Mouse (Mus musculus): ENCODE measurements around the gene Tut1.
A peak's percentile ranks its signal among the peaks of the same experiment; 100 is the strongest.

Gene Tut1

DNA sequence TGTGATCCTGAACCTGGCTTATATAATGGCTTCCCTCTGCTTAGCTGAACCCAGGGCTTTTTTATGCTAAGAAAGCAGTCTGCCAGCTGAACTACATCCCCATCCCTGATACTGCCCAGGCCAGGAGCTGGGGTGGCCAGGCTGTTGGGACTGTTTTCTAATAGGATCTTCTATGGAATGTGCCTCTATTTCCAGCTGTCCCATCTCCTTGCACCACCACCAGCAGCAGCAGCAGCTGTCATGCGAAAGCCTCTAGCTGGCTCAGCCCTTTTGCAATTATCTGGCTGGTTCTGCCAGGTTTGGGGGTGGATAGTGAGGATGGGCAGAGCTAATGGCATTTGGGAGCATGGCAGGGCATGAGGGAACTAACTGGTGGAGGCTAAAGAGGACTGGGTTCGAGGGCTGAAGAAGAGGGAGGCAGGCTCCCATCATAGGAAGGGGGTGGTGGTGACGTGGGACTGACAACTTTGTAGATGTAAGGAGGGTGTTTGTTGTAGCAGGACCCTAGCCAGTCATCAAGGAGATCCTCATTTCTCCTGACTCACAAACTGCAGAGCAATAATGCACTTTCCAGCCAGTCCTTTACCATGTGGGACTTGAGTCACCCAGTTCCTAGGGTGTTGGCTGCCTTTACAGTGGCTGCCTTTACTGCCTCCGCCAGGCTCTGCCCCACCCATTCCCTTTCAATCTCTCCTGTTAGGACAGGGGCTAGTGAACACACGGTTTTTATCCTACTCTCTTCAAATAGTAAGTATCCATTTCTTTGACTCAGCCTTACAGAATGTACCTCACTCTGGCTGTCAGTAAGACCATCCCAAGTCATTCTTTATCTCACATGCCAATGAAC is 28.9 kb downstream of the Tut1 start:
- no peak for DNase-seq (ENCODE audit: low read depth, low spot score)

DNA sequence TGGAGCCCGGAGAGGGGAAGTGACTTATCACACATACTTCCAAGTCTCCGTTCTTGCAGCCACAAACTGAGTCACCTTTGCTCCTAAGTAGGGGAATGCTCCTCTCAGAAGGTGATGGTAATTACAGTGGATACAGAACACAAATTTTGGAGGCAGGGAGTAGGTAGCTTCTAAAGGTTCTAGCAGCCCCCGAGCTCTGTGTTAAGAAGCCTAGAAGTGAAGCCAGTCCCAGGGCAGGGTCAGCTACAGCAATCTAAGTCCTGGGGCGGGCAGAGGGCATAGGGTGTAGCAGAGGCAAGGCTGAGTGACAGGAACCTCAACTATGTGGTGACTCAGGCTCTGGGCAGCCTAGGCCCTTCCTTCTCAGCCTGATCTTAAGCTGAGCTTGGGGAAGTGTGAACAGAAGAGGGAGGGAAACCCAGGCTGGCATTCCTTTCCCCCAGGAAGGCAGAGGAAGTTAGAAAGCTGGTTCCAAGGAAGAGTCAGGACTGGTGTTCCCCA is 29.6 kb downstream of the Tut1 start:
- no peak for DNase-seq (ENCODE audit: low read depth, low spot score)

DNA sequence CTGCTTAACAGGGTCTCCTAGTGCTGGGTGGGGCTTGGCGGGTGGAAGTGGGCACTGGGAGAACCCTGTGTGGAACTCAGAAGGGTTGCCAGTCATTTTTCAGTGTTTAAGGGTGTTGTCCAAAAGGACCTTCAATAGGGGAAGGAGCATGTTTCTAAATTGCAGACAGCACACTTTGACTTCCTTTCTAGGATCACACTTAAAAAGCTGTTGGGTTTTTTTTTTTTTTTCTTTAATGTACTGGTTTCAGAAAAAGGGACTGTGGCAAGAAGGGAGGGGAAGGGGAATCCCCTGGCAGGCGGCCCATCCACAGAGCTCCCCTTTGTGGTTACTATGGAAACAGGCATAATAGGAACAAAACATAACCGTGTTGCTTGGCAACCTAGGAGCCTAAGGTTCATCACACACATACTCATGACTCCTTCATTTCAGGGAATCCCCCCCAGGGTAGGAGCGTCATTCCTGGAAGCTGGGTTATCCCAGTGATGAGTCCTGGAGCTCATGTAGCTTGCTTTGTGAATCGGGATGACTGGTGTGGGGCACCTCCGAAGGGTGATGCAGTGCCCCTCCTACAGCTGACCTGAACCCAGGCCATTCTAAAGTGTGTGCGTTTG is 30.7 kb downstream of the Tut1 start:
- DNase-seq (ENCODE audit: low read depth, low spot score), result peak; percentile 76

DNA sequence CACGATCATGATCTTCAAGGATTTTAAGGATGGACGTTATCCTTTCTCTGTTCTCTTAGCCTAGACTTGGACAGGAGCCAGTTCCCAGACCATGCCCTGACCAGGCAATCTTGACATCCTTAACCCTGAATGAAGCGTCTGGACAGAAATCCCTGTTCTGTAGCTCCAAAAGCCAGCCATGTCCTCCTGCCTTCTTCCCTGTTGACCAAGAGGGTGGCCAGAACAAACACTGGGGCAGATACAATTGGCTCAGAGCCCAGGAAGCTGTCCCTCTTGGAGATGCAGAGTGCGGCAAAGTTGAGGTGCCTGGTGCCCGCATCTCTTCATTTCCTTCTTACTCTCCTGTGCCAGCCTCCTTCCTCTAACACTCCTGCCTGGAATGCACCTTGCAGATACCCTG is 32.2 kb downstream of the Tut1 start:
- no peak for DNase-seq (ENCODE audit: low read depth, low spot score)

DNA sequence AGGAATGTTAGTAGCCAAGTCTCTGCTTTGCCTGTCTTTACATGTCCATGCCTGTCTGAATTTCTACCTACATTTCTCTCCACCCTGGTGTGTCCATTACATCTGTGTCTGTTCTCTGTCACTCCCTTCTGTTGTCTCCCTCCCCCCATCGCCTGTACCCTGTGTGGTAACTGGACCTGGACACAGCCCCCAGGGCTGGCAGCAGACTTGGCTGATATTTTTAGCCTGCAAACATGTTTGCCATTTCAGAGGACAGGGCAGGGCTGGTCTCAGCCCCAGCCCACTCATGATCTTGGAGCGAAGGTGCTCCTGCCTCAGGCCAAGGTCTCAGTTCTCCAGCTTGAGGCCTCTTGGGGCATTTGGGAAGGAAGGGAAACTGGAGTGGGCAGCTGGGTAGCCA is 34.2 kb downstream of the Tut1 start:
- no peak for DNase-seq (ENCODE audit: low read depth, low spot score)

DNA sequence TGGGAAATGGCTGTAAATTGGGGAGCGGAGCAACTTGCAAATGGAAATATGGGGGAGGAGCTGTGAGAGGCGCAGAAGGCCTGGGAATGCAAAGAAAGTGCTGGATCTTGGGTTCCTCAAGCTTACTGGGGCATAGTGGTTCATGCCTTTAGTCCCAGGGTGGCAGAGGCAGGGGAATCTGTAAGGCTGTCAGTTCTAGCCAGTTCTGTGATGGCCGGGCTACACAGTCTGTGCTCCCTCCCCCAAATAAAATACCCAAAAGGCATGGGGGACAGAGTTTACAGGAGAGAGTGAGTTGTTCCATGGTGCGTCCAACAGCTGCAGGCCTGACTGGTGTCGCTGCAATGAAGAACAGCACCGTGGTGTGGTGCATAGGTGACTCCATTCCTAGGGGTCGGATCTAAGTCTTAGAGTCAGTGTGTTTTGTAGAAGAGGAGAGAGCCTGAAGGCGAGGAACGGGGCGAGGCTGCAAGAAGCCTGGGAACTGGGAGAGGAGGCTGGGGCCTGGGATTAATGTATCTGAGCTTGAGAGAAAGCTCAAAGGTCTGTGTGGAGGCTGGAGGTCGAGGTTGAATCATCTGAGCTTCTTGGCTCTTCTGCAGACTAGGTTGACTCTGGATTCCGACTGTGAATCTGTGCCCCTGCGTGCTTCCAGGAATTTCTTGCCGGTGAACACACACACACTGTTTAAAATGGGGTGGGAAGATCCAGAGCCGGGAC is 34.9 kb downstream of the Tut1 start:
- DNase-seq (ENCODE audit: low read depth, low spot score), result no peak

DNA sequence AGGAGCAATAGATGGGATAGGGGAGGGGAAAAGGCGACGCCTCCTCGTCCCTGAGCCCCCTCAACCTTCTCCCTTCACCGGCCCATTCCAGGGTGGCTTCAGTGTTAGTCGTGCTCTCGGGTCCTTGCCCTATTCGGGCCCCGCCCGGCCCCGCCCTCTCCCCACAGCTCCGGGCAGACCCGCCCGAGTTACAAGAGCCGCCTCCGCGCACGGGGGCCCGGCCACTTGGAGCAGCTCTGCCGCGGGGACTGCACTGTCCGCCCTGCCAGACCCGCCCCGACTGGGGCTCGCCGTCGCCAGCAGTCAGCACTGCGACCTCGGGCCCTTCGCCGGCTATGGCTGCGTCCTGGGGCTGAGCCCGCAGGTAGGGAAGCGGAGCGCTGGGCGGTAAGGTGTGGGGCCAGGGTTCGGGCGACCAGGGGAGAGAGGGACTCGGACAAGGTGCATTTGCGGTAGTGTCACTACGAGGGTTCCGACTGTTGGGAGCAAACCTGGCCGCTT is 35.5 kb downstream of the Tut1 start, which contains the start of gene Ahnak:
Ahnak (plus strand) TSS at position 219 of the 501 bp plus-strand sequence.
- DNase-seq (ENCODE audit: low read depth, low spot score), result no peak

DNA sequence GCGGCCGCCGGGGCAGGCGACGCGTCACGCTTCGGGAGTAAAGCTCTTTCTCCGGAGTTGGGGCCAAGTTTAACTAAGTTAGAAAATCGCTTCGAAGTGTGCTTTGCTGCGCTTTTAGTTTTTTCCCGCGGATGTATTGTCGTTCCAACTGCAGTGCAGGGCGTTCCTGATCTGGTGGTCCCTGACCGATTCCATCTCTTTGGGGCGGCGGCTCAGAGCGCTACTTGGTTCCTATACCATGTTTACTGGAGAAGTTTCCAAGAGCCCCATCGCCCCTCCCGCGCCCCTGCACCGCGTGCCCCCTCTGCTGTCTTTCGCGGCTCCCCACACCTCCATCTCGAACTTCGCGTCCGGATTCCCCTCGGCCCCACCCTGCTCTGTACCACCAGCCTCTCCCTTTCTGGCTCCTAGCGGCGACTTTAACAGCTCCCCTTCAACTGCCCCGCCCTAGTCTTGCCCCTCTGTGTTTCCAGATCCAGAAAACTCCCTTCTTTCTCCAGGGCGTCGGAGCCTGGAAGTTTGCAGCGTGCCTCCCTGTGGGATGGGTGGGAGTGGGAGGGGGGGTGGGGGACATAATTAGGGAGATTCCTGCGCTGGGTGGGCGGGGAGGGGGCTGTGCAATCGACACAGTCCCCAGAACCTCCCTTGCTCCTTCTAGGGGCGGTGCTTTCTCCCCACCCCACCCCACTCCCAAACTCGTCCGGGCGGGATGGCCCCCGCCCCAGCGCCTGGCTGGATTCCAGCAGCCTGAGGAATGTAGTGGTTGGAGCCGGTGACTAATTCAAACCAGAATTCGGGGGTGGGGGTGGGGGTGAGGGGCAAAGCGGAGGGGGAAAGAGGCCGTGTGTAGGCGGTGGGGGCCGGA is 36.2 kb downstream of the Tut1 start:
- DNase-seq (ENCODE audit: low read depth, low spot score), result no peak

DNA sequence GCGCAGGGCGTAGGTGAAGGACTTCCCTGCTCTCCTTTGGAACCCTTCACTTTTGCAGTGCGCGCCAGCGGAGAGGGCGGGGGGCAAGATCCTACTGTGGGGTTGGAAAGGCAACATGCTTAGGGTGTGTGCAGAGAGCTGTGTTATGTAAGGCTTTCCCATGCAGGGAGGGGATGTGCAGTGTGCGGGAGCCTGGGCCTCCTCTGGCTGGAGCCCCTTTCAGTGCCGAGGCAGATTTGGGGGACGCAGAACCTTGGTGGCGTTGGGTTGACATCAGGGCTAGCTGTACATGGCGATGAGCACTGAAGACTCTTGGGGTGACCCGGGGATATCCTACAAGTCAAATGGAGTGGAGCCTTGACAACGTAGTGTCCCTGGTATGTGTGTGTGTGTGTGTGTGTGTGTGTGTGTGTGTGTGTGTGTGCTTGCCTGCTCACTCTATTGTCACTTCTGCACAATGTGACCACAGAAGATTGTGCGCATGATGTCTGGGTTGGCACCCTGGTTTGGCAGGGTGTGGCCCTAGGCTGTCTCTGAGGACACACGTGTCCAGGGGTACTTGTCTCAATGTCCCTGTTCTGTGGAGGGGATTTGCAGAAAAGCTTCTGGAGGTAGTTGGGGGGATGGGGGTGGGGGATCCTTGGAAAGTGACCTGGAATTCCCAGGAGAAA is 36.9 kb downstream of the Tut1 start:
- no peak for DNase-seq (ENCODE audit: low read depth, low spot score)

DNA sequence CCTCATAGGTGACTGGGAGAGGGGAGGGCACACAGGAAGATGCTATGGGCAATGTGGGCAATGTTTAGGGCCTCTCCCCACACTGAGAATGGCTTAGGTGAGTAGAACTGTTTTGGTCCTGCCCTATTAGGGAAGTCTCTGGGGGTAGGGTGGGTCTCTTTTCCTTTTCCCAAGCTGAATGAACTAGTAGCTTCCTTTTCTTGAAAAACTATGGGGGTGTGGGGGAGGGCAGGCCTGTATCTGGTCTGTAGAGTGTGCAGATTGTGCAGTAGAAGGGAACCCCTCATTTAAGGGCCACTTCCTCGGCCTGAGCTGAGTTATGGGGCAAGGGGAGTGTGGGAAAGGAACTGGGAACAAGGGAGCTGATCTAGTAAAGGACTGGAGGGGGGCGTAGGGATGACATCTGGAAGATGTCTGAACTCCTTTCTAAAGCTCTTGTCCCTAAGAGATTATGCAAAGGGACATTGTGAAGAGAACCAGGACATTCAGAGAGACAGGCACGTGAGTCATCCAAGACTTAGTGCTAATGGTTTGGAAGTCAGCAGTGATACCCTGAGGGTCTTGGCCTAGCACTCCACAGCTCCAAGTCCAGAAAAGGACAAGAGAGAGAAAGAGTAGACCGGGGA is 37.7 kb downstream of the Tut1 start:
- DNase-seq (ENCODE audit: low read depth, low spot score), result no peak

DNA sequence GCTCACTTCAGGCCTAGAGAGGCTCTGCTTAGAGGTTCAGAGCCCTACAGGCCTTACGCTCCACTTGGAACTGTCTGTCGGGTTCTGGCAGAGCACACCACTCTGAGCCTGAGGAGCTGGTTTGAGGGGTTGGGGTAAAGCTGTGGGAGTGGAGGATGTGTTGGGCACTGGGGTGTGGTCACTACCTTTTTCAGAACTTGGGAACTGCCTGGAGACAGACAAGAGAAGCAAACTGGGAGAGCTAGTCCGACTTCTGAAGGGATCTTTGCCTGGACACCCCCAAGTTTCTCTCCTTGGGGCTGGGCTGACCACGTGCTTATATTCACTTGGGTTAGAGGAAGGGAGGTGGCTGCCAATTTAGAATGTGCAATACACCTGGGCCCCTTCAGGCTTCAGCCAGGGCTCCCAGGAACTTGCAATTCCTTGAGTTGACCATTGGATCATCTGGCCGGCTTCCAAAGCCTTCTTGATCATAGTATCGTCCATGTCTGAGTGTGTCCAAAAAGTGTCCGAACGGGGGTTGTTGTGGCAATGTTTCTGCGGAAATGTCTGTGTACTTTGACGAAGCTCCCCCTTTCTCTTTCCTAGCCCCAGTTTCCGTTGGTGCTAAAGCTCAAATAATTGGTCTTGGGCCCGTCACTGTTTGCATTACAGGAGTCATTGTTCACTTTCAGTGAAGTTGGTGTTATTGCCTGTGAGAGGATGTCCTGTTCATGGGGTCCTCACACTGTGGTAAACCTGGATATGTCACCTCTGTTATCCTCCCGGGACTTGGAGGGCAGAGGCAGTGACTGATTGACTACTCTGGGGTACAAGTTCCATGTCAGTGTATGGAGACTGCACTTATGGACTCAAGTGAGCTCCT is 38.5 kb downstream of the Tut1 start:
- DNase-seq (ENCODE audit: low read depth, low spot score), result no peak

DNA sequence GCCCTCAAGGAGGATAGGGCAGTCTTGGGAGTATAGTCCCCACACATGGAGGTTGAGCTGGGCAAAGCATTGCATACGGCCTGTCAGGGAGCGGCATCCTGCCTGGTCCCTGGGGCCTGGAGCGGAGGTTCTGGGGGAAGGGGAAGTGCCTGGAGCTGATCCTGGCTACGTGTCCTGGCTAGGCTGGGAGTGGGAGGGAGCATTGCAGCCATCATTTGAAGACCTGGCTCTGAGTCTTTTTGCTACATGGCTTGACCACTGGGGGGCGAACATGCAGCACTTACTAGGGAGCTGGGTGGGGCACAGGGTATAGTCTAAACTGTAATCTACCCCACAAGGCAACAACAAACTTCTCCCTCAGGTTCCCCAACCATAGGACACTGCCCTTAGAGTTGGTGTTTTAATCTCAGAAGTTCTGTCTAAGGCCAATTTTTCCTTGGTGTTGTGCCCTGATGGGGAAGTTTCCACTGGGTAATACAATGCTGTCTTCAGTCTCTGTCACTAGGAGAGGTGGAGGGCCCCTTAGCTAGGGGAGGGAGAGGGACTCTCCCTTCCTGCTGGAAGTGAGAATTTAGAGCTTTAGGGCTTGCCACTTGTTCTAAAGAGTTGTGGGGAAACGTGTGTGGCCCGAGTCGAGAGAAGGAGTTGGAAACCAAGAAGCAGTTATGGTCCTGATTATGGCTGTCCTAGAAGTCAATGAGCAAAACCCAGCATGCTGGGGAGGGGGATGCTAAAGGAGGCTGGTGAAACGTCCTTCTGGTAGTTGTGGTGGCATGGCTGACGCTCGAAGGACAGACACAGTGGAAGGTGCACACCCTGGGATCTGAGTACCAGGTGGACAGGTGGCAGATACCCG is 39.4 kb downstream of the Tut1 start:
- DNase-seq (ENCODE audit: low read depth, low spot score), result no peak

DNA sequence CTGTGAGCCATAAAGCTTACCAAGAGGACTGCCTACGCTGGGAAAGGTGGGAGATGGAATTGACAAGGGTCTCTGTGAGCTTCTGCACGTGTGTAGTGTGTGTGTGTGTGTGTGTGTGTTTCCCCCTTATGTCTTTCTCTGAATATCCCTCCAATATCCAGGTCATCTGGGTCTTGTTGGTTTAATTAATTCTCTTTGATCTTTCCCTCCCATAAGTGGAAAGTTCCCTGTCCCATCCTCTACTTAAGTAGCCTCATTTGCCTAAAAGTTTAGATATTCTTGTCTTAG is 39.9 kb downstream of the Tut1 start:
- DNase-seq (ENCODE audit: low read depth, low spot score), result no peak

DNA sequence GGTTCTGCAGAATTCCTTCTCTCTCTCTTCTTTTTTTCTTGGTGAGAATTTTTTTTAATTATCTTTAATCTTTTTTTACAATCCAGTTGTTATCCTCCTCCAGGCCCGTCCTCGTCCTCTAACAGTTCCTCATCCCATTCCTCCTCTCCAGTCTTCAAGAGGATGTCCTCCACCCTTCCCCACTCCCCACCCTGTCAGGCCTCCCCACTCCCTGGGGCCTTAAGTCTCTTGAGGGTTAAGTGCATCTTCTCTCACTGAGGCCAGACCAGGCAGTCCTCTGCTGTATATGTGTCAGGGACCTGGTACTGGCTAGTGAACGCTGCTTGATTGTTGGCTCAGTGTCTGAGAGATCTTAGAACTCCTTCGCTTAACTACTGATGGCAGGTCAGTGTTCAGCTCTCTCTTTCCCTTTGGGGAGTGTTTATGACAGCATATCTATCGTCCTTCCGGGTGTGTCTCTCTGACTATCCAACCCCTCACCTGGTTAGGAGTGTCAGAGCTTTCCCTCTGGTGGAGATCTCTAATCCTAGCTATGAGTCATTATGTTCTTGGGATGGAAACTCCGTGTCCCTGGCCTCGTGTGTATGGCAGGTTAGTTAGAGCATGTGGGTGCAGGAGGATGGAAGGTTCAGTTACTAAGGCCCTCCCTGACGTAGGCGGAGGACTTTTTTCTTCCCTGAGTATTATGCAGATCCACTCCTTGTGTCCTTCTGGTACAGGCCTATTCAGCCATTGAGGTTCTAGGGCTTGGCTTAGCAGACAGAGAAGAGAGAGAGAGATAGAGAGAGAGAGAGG is 41.4 kb downstream of the Tut1 start:
- DNase-seq (ENCODE audit: low read depth, low spot score), result no peak

DNA sequence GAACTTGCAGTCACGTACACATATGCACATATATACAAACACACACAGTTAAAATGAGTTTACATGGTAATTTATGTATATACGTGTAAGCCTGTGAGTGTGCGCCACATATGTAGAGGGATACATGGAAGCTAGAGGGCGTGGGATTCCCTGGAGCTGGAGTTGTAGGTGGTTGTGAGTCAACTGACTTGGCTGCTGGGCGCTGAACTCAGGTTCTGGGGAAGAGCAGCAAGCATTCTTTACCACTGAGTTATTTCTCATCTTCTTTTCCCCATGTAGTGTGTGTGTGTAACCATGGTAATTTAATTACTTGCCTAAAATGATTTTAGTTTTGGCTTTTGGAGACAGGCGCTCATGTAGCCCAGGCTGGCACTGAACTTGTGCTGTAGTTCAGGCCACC is 43.0 kb downstream of the Tut1 start:
- no peak for DNase-seq (ENCODE audit: low read depth, low spot score)

DNA sequence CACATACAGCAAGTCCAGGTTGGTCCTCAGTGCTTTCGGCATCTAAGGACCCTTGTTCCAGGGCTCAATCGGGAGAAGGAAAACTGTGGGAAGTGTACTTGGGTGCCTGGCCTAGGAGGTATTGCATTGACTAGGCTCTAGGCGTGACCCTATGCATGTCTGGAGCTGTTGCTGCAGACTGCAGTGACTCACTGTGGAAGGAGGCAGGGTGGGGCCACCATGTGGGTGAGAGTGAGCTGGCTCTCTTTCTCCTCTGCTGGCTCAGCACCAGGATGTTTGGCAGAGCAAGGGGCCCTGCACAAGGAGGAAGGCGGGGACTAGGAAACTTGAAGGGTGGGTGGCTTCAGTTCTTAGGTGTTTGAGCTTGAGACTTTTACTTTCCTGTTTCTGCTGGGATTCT is 43.9 kb downstream of the Tut1 start:
- no peak for DNase-seq (ENCODE audit: low read depth, low spot score)

DNA sequence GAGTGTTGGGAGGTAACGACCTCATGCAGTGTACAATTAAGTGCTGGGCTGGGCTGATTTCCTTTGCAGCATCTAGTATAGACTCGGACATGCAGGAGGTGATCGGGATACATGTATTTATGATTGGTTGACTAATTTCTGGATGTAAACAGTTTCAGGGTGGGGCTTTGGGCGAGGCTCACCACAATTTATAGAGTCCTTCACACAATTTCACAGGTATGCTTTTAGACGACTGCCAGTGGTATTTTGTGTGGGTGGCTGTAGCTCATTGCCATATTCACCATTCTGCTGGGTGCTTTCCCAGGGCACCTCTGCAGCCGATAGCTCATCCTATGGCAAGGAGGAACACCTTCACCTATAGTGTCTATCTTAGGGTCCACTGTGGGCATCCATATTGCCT is 44.9 kb downstream of the Tut1 start:
- DNase-seq (ENCODE audit: low read depth, low spot score), result no peak

DNA sequence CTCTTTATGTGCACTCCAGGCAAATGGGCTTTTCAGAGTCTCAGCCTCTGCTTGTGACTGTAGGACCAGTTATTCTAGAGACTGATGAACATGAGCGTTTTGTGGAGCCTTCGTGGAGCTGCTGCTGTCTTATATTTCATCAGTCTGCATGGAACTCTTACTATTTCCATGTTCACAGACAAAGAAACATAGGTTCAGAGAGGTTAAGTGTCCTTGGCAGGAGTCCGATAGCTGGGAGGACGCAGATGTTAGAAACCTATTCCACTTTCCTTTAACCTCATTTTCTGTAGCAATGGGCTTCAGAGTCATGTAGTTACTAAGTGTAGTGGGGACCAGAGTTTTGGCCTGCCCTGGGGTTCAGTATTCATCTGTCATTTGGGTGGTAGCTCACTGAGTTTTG is 45.6 kb downstream of the Tut1 start:
- DNase-seq (ENCODE audit: low read depth, low spot score), result no peak
